Mouse (Mus musculus) cortical plate, adult 2 months (tissue): ENCODE results near the gene Fcgr3. TPM values are rescaled to one million over a fixed set of nuclear protein-coding genes. Genes with fewer than 3 reads are reported as not detected.

ENCODE experiments used
- H3K27ac ChIP-seq: fragments of 200-500 bp; 2 replicates; pipeline ENCODE4 v1.5.1; 2012; ENCODE audit warnings: low read length, control low read depth, inconsistent platforms; ENCODE audit not compliant: insufficient read depth
- H3K4me1 ChIP-seq: fragments of 200-500 bp; 2 replicates; pipeline ENCODE4 v1.6.1; 2011; ENCODE audit warnings: low read length; ENCODE audit not compliant: control insufficient read depth, insufficient read depth
- H3K4me3 ChIP-seq: fragments of 200-500 bp; 2 replicates; pipeline ENCODE4 v1.5.1; 2011; ENCODE audit warnings: mild to moderate bottlenecking, low read length, control low read depth; ENCODE audit not compliant: insufficient read depth
- CTCF ChIP-seq: fragments of 200-500 bp; IDR thresholded peaks from 2 replicates; pipeline ENCODE4 v1.5.1; 2011; ENCODE audit warnings: mild to moderate bottlenecking, control low read depth, low read length; ENCODE audit not compliant: insufficient read depth; ENCODE audit errors: extremely low read depth
- POLR2A ChIP-seq: fragments of 200-500 bp; IDR thresholded peaks from 2 replicates; pipeline ENCODE4 v1.6.1; 2011; ENCODE audit warnings: mild to moderate bottlenecking, low read length, control low read depth; ENCODE audit not compliant: insufficient read depth; ENCODE audit errors: extremely low read depth
- polyA plus RNA-seq: library from polyadenylated mRNA; depleted of rRNA; stranded (reverse); fragments of >200 nt; gene quantifications from 2 replicates; pipeline ENCODE4 v1.2.3, GENCODE M21; 2012; rRNA removed

The Fcgr3 gene
- polyA plus RNA-seq, 1 experiment, result 20.6 TPM

GRCm38 (mm10) chr1:171006335-171006734, 58.4 kb downstream of the Fcgr3 start:
- Histone ChIP-seq H3K4me3 (no peak overlapping the region), H3K4me1 (no peaks in the 10 kb centered on the region), H3K27ac (no peak overlapping the region)
- TF ChIP-seq CTCF, result no peak
- TF ChIP-seq POLR2A, result no peak

- no peak overlapping the region for H3K4me3 ChIP-seq
- H3K4me1 ChIP-seq, result no peaks in the 10 kb centered on the region
- TF ChIP-seq CTCF (no peak), POLR2A (no peak)
- H3K27ac ChIP-seq, result no peak overlapping the region
These were observed 59.1 kb downstream of the Fcgr3 start for GRCm38 (mm10) chr1:171005586-171005985.

DNA sequence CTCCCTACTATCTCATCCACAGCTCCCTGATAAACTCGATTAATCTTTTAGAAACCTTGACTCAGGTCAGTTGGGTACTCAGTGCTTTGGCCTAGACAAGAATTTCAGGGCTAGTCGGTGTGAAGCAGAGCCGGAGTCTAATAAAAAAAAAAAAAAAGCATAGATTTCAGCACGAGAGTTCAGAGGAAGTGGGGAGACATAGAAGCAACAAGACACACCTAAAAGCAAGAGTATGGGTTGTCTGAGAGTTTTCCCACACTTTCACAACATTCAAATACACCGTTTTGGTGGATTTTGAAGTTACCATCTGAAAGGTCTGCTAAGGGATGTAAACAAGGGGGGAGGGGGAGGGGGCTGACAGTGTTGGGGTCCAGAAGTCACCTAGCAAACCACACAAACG, 59.7 kb downstream of the Fcgr3 start:
- no peak overlapping the region for H3K4me3 ChIP-seq
- no peak overlapping the region for H3K27ac ChIP-seq
- TF ChIP-seq CTCF (no peak), POLR2A (no peak)
- no peaks in the 10 kb centered on the region for H3K4me1 ChIP-seq

Other genes with a start within 250 kb of the Fcgr3 start
- gene Atf6, start 197.2 kb downstream of the Fcgr3 start, polyA plus RNA-seq, result 25.9 and 27.7 TPM in 2 replicates
- gene Gm26620, start 179.9 kb downstream of the Fcgr3 start, polyA plus RNA-seq, result 0.81 and 0.83 TPM in 2 replicates
- gene Dusp12, start 179.4 kb downstream of the Fcgr3 start, polyA plus RNA-seq, result 32.0 and 32.5 TPM in 2 replicates
- gene Fcrlb, start 152.0 kb downstream of the Fcgr3 start, polyA plus RNA-seq, result 1.0 and 1.1 TPM in 2 replicates
- gene Fcrla, start 137.4 kb downstream of the Fcgr3 start, polyA plus RNA-seq, result 0.08 TPM in 1 of 2 replicates, not detected in the other
- gene Fcgr2b, start 88.4 kb downstream of the Fcgr3 start, polyA plus RNA-seq, result 6.1 and 6.4 TPM in 2 replicates
- 0.31 and 0.57 TPM in 2 replicates for gene Fcgr4, start 46.0 kb downstream of the Fcgr3 start, polyA plus RNA-seq
- gene Cfap126, start 49.0 kb upstream of the Fcgr3 start, polyA plus RNA-seq, result 2.7 and 4.5 TPM in 2 replicates
- gene Sdhc, start 85.7 kb upstream of the Fcgr3 start, polyA plus RNA-seq, result 219 and 242 TPM in 2 replicates
- 0.13 and 0.19 TPM in 2 replicates for gene Mpz, start 85.8 kb upstream of the Fcgr3 start, polyA plus RNA-seq
- 109 and 168 TPM in 2 replicates for gene Pcp4l1, start 131.3 kb upstream of the Fcgr3 start, polyA plus RNA-seq
- gene Nr1i3, start 149.0 kb upstream of the Fcgr3 start, polyA plus RNA-seq, result 0.11 and 0.15 TPM in 2 replicates
- gene Tomm40l, start 157.6 kb upstream of the Fcgr3 start, polyA plus RNA-seq, result 82.2 and 94.6 TPM in 2 replicates
- 2.8 and 3.0 TPM in 2 replicates for gene Apoa2, start 160.1 kb upstream of the Fcgr3 start, polyA plus RNA-seq
- gene Fcer1g, start 169.4 kb upstream of the Fcgr3 start, polyA plus RNA-seq, result 35.9 and 40.7 TPM in 2 replicates
- gene Adamts4, start 185.5 kb upstream of the Fcgr3 start, polyA plus RNA-seq, result 14.4 and 20.1 TPM in 2 replicates
- gene Ndufs2, start 186.5 kb upstream of the Fcgr3 start, polyA plus RNA-seq, result 202 and 215 TPM in 2 replicates
- gene B4galt3, start 205.4 kb upstream of the Fcgr3 start, polyA plus RNA-seq, result 73.7 and 74.1 TPM in 2 replicates
- gene Ppox, start 216.3 kb upstream of the Fcgr3 start, polyA plus RNA-seq, result 72.1 and 76.9 TPM in 2 replicates
- gene Usp21, start 223.1 kb upstream of the Fcgr3 start, polyA plus RNA-seq, result 70.2 TPM in 2 replicates
- gene Ufc1, start 230.1 kb upstream of the Fcgr3 start, polyA plus RNA-seq, result 93.9 and 98.8 TPM in 2 replicates